Mouse (Mus musculus) midbrain, postnatal 0 days (tissue): ENCODE measurements around the gene Shroom4. TPM values are rescaled to one million over a fixed set of nuclear protein-coding genes. Genes with fewer than 3 reads are reported as not detected.

Source experiments
- ATAC-seq: fragments of 200-750 bp; cut with Nextera tagmentation; 2 replicates; pipeline ENCODE4 v1.8.0; 2017; ENCODE audit warnings: moderate number of reproducible peaks, mild to moderate bottlenecking, moderate TSS enrichment, moderate library complexity; ENCODE audit not compliant: low FRiP score
- DNase-seq: peaks from one replicate; pipeline ENCODE4 v3.0.0-alpha.2; 2015; ENCODE audit warnings: low spot score
- H3K27ac ChIP-seq: fragments of 300-500 bp; sonication (generic); 2 replicates; pipeline ENCODE4 v1.5.1; 2014; ENCODE audit warnings: low read depth, mild to moderate bottlenecking, low read length, mixed read lengths
- H3K27me3 ChIP-seq: fragments of 300-500 bp; sonication (generic); 2 replicates; pipeline ENCODE4 v1.6.1; 2014; ENCODE audit warnings: low read length, control low read depth, mixed read lengths; ENCODE audit not compliant: insufficient read depth
- H3K36me3 ChIP-seq: fragments of 300-500 bp; sonication (generic); 2 replicates; pipeline ENCODE4 v1.6.1; 2014; ENCODE audit warnings: low read length, control low read depth, mixed read lengths; ENCODE audit not compliant: insufficient read depth
- H3K4me1 ChIP-seq: fragments of 300-500 bp; sonication (generic); 2 replicates; pipeline ENCODE4 v1.6.1; 2014; ENCODE audit warnings: mild to moderate bottlenecking, control low read depth, antibody characterized with exemption, low read length, mixed read lengths; ENCODE audit not compliant: insufficient read depth
- H3K4me2 ChIP-seq: fragments of 300-500 bp; sonication (generic); 2 replicates; pipeline ENCODE4 v1.6.1; 2014; ENCODE audit warnings: low read depth, mild to moderate bottlenecking, low read length, mixed read lengths; ENCODE audit not compliant: poor library complexity, severe bottlenecking
- H3K4me3 ChIP-seq: fragments of 300-500 bp; sonication (generic); 2 replicates; pipeline ENCODE4 v1.5.1; 2014; ENCODE audit warnings: low read depth, mild to moderate bottlenecking, low read length, moderate library complexity
- H3K9ac ChIP-seq: fragments of 300-500 bp; sonication (generic); replicated peaks from 2 replicates; pipeline ENCODE4 v1.6.1; 2014; ENCODE audit warnings: mild to moderate bottlenecking, low read length, moderate library complexity, mixed read lengths; ENCODE audit not compliant: poor library complexity, severe bottlenecking
- H3K9me3 ChIP-seq: fragments of 300-500 bp; sonication (generic); 2 replicates; pipeline ENCODE4 v1.6.1; 2016; ENCODE audit warnings: low read length, control low read depth
- CTCF ChIP-seq: IDR thresholded peaks from 2 replicates; pipeline ENCODE4 v1.5.1; 2016; ENCODE audit warnings: antibody characterized with exemption, mild to moderate bottlenecking
- WGBS: fragments of 180-500 bp; shearing (Covaris S2); extraction: QIAGEN DNeasy Blood & Tissue Kit; methylation state at CpG from one replicate; pipeline ENCODE4 v1.1.7; 2014; 5-methylcytosine and 5-hydroxymethylcytosine counted together
- polyA plus RNA-seq: library from polyadenylated mRNA; unstranded; fragments of >200 nt; fragmentation: Nextera tagmentation; extraction: Ambion mirVana; gene quantifications from 2 replicates; pipeline ENCODE4 v1.2.1, GENCODE M21; 2015
- total RNA-seq: library from RNA; depleted of rRNA; stranded (reverse); fragments of >200 nt; gene quantifications from 2 replicates; pipeline ENCODE4 v1.2.3, GENCODE M21; 2014

The Shroom4 gene
- total and polyA plus RNA-seq, 2 experiments from 2014 or later = 0.68 to 7.0 TPM

GRCm38 (mm10) chrX:6475177-6475576 lies 75.5 kb downstream of the Shroom4 start:
- DNase-seq = peak; percentile 21
- ATAC-seq = no peak

GRCm38 (mm10) chrX:6482268-6482667 lies 82.6 kb downstream of the Shroom4 start:
- TF ChIP-seq CTCF = peak; percentile 55
- Histone ChIP-seq H3K4me1 (no peaks in the 10 kb centered on the region), H3K9me3 (no peaks in the 10 kb centered on the region), H3K4me3 (no peak overlapping the region), H3K36me3 (no peaks in the 10 kb centered on the region), H3K27me3 (no peaks in the 10 kb centered on the region), H3K9ac (no peak overlapping the region), H3K27ac (no peak overlapping the region), H3K4me2 (no peak overlapping the region)
- DNase-seq = peak; percentile 32
- WGBS = 74% methylated on average over 4 of the region's 4 CpGs
- no peak for ATAC-seq

More at GRCm38 (mm10) chrX:6475177-6475576, 75.5 kb downstream of the Shroom4 start:
- no peak overlapping the region for H3K4me2 ChIP-seq
- 22% methylated on average over 1 of the region's 1 CpGs for WGBS
- no peak overlapping the region for H3K27ac ChIP-seq
- no peaks in the 10 kb centered on the region for H3K9me3 ChIP-seq
- no peak overlapping the region for H3K9ac ChIP-seq
- H3K36me3 ChIP-seq = no peaks in the 10 kb centered on the region
- no peak overlapping the region for H3K4me3 ChIP-seq
- no peaks in the 10 kb centered on the region for H3K4me1 ChIP-seq
- H3K27me3 ChIP-seq = no peaks in the 10 kb centered on the region
- TF ChIP-seq CTCF = peak; percentile 67

GRCm38 (mm10) chrX:6483817-6484216 lies 84.2 kb downstream of the Shroom4 start:
- ATAC-seq = no peak
- Histone ChIP-seq H3K4me1 (no peaks in the 10 kb centered on the region), H3K27ac (no peak overlapping the region), H3K4me2 (no peak overlapping the region), H3K36me3 (no peaks in the 10 kb centered on the region), H3K27me3 (no peaks in the 10 kb centered on the region), H3K4me3 (no peak overlapping the region), H3K9ac (no peak overlapping the region), H3K9me3 (no peaks in the 10 kb centered on the region)
- WGBS = 43% methylated on average over 8 of the region's 8 CpGs
- peak; percentile 9 for DNase-seq
- no peak for TF ChIP-seq CTCF

- H3K27me3 ChIP-seq = no peaks in the 10 kb centered on the region
- DNase-seq (no peak), ATAC-seq (no peak)
- no peaks in the 10 kb centered on the region for H3K9me3 ChIP-seq
- H3K9ac ChIP-seq = no peak overlapping the region
- H3K36me3 ChIP-seq = no peaks in the 10 kb centered on the region
- H3K4me3 ChIP-seq = no peak overlapping the region
- no peak overlapping the region for H3K4me2 ChIP-seq
- H3K27ac ChIP-seq = no peak overlapping the region
- no peaks in the 10 kb centered on the region for H3K4me1 ChIP-seq
- no peak for TF ChIP-seq CTCF
- 72% methylated on average over 4 of the region's 4 CpGs for WGBS
Measured at GRCm38 (mm10) chrX:6490433-6490832, 90.8 kb downstream of the Shroom4 start.

GRCm38 (mm10) chrX:6495456-6495855 lies 95.8 kb downstream of the Shroom4 start:
- Histone ChIP-seq H3K9ac (no peak overlapping the region), H3K9me3 (no peaks in the 10 kb centered on the region), H3K36me3 (no peaks in the 10 kb centered on the region), H3K27ac (no peak overlapping the region), H3K4me2 (no peak overlapping the region), H3K4me3 (no peak overlapping the region), H3K27me3 (no peaks in the 10 kb centered on the region), H3K4me1 (no peaks in the 10 kb centered on the region)
- ATAC-seq = no peak
- no peak for DNase-seq
- no peak for TF ChIP-seq CTCF

- Histone ChIP-seq H3K27me3 (no peaks in the 10 kb centered on the region), H3K9ac (no peak overlapping the region), H3K9me3 (no peaks in the 10 kb centered on the region), H3K4me3 (no peak overlapping the region), H3K36me3 (no peaks in the 10 kb centered on the region), H3K4me2 (no peak overlapping the region), H3K27ac (no peak overlapping the region), H3K4me1 (no peaks in the 10 kb centered on the region)
- ATAC-seq (no peak), DNase-seq (no peak)
- TF ChIP-seq CTCF = no peak
- 29% methylated on average over 2 of the region's 2 CpGs for WGBS
Measured at GRCm38 (mm10) chrX:6496374-6496773, 96.7 kb downstream of the Shroom4 start.
